In genomic region chr10:17356041-17356440, GRCm38 (mm10) we compare ENCODE assay signal across 11 mouse cellular contexts.
DNase-seq lines count a peak whose midpoint lies in the region; ATAC-seq and TF ChIP-seq lines count a peak whose summit lies in the region.
"Had no signal": no experiment of that assay in that cellular context is flagged by ENCODE, and none has a peak within 500 bp of the region (broad histone marks: within the 10 kb centered on the region; RNA-seq: fewer than 3 reads in every experiment).

No protein-coding gene starts in this region.

- H3K9me3 ChIP-seq in hindbrain, embryonic 10.5 days = no peaks in the 10 kb centered on the region
- no peaks in the 10 kb centered on the region for H3K9me3 ChIP-seq in hindbrain, embryonic 12.5 days (replicated peaks)
- no peaks in the 10 kb centered on the region for H3K9me3 ChIP-seq in midbrain, embryonic 10.5 days (replicated peaks)
- H3K9me3 ChIP-seq in midbrain, embryonic 15.5 days = no peaks in the 10 kb centered on the region
- H3K9me3 ChIP-seq in embryonic facial prominence, embryonic 11.5 days (replicated peaks; ENCODE audit: control insufficient read depth, low read length) = no peaks in the 10 kb centered on the region
- H3K9me3 ChIP-seq in midbrain, embryonic 16.5 days (replicated peaks; ENCODE audit: control insufficient read depth, low read length, poor library complexity, severe bottlenecking) = no peaks in the 10 kb centered on the region

- intact Hi-C loops in left cerebral cortex, postnatal 10 days (cut with DNase I) = no loop called here

- H3K27me3 ChIP-seq in hindbrain, embryonic 10.5 days (ENCODE audit: insufficient read depth, poor library complexity, severe bottlenecking) = no peaks in the 10 kb centered on the region
- no peaks in the 10 kb centered on the region for H3K27me3 ChIP-seq in hindbrain, embryonic 12.5 days
- H3K27me3 ChIP-seq in midbrain, embryonic 10.5 days (ENCODE audit: low read depth, poor library complexity, severe bottlenecking) = no peaks in the 10 kb centered on the region
- no peaks in the 10 kb centered on the region for H3K27me3 ChIP-seq in midbrain, embryonic 15.5 days (replicated peaks)
- no peaks in the 10 kb centered on the region for H3K27me3 ChIP-seq in embryonic facial prominence, embryonic 11.5 days (ENCODE audit: control insufficient read depth, insufficient read depth, low read length)
- H3K27me3 ChIP-seq in midbrain, embryonic 16.5 days (ENCODE audit: control insufficient read depth, insufficient read depth, low read depth, low read length) = no peaks in the 10 kb centered on the region
- H3K27me3 ChIP-seq in thymus, adult 2 months (ENCODE audit: control insufficient read depth, insufficient read depth, low read length) = no peaks in the 10 kb centered on the region

- 33% methylated on average over 3 of the region's 3 CpGs for WGBS in hindbrain, embryonic 10.5 days
- WGBS in hindbrain, embryonic 12.5 days = 30% methylated on average over 3 of the region's 3 CpGs
- 38% methylated on average over 3 of the region's 3 CpGs for WGBS in midbrain, embryonic 10.5 days
- WGBS in midbrain, embryonic 15.5 days = 22% methylated on average over 3 of the region's 3 CpGs
- 13% methylated on average over 3 of the region's 3 CpGs for WGBS in embryonic facial prominence, embryonic 11.5 days
- WGBS in midbrain, embryonic 16.5 days = 23% methylated on average over 3 of the region's 3 CpGs
- WGBS in thymus, adult 2 months = 82% methylated on average over 3 of the region's 3 CpGs

- TF ChIP-seq POLR2A in thymus, adult 2 months (IDR thresholded peaks at IDR 0.05; ENCODE audit: control insufficient read depth, extremely low read depth, insufficient read depth, low read length, poor library complexity) = no peak

- H3K4me1 ChIP-seq in hindbrain, embryonic 10.5 days (replicated peaks) = peaks cover 31% of the 10 kb centered on the region
- H3K4me1 ChIP-seq in hindbrain, embryonic 12.5 days = peaks cover 5% of the 10 kb centered on the region
- peaks cover 36% of the 10 kb centered on the region for H3K4me1 ChIP-seq in midbrain, embryonic 10.5 days
- 0 out of 2 replicates have a peak, but pooled peaks cover 8% of the 10 kb centered on the region for H3K4me1 ChIP-seq in midbrain, embryonic 15.5 days
- H3K4me1 ChIP-seq in embryonic facial prominence, embryonic 11.5 days (ENCODE audit: control insufficient read depth, insufficient read depth, low read length) = 0 out of 2 replicates have a peak, but pooled peaks cover 2% of the 10 kb centered on the region
- H3K4me1 ChIP-seq in midbrain, embryonic 16.5 days (ENCODE audit: control insufficient read depth, insufficient read depth, low read length) = peaks cover 4% of the 10 kb centered on the region; the same call in 1 of the 2 replicates
- no peaks in the 10 kb centered on the region for H3K4me1 ChIP-seq in thymus, adult 2 months (replicated peaks; ENCODE audit: control insufficient read depth, insufficient read depth, low read length)

- no peak for DNase-seq in hindbrain, embryonic 10.5 days (ENCODE audit: low spot score)
- DNase-seq in midbrain, embryonic 10.5 days (ENCODE audit: low spot score) = no peak
- DNase-seq in embryonic facial prominence, embryonic 11.5 days (ENCODE audit: low spot score) = peak; percentile 71
- DNase-seq in thymus, adult 2 months = no peak
- no peak for DNase-seq in left cerebral cortex, postnatal 10 days (ENCODE audit: extremely low spot score in 1 of 2, low spot score in 2 of 2)
- DNase-seq: cerebellum, postnatal 14 days; gastrocnemius, postnatal 36 days; thymus, postnatal 14 days had no signal

- TF ChIP-seq CTCF in thymus, adult 2 months (IDR thresholded peaks at IDR 0.05; ENCODE audit: borderline replicate concordance, control insufficient read depth, extremely low read depth, insufficient read depth, low read length, poor library complexity) = no peak

- no peak overlapping the region for H3K4me3 ChIP-seq in hindbrain, embryonic 10.5 days
- no peak overlapping the region for H3K4me3 ChIP-seq in hindbrain, embryonic 12.5 days
- H3K4me3 ChIP-seq in midbrain, embryonic 10.5 days = no peak overlapping the region
- no peak overlapping the region for H3K4me3 ChIP-seq in midbrain, embryonic 15.5 days
- H3K4me3 ChIP-seq in embryonic facial prominence, embryonic 11.5 days (ENCODE audit: low read depth, low read length) = no peak overlapping the region
- H3K4me3 ChIP-seq in midbrain, embryonic 16.5 days (ENCODE audit: low read depth, low read length) = no peak overlapping the region
- no peak overlapping the region for H3K4me3 ChIP-seq in thymus, adult 2 months (ENCODE audit: control insufficient read depth, insufficient read depth, low read length)

- H3K4me2 ChIP-seq in hindbrain, embryonic 12.5 days (replicated peaks) = no peak overlapping the region
- H3K4me2 ChIP-seq in midbrain, embryonic 15.5 days = no peak overlapping the region
- no peak overlapping the region for H3K4me2 ChIP-seq in embryonic facial prominence, embryonic 11.5 days (ENCODE audit: low read depth, low read length)
- H3K4me2 ChIP-seq in midbrain, embryonic 16.5 days (ENCODE audit: low read length) = no peak overlapping the region

- no peak overlapping the region for H3K9ac ChIP-seq in hindbrain, embryonic 12.5 days
- H3K9ac ChIP-seq in midbrain, embryonic 15.5 days = no peak overlapping the region
- no peak overlapping the region for H3K9ac ChIP-seq in embryonic facial prominence, embryonic 11.5 days (replicated peaks; ENCODE audit: low read length)
- no peak overlapping the region for H3K9ac ChIP-seq in midbrain, embryonic 16.5 days (ENCODE audit: low read depth, low read length)

- no peak for ATAC-seq in hindbrain, embryonic 12.5 days (ENCODE audit: low FRiP score)
- no peak; the same call in 1 of the 2 replicates for ATAC-seq in midbrain, embryonic 15.5 days (replicated peaks)
- ATAC-seq in embryonic facial prominence, embryonic 11.5 days (replicated peaks; ENCODE audit: insufficient number of reproducible peaks, low FRiP score, low TSS enrichment, low read depth) = no peak
- ATAC-seq in midbrain, embryonic 16.5 days = peak; percentile 72

- H3K36me3 ChIP-seq in hindbrain, embryonic 10.5 days = no peaks in the 10 kb centered on the region
- H3K36me3 ChIP-seq in hindbrain, embryonic 12.5 days = no peaks in the 10 kb centered on the region
- H3K36me3 ChIP-seq in midbrain, embryonic 10.5 days = no peaks in the 10 kb centered on the region
- H3K36me3 ChIP-seq in midbrain, embryonic 15.5 days (replicated peaks) = no peaks in the 10 kb centered on the region
- no peaks in the 10 kb centered on the region for H3K36me3 ChIP-seq in embryonic facial prominence, embryonic 11.5 days (replicated peaks; ENCODE audit: control insufficient read depth, insufficient read depth, low read depth, low read length)
- H3K36me3 ChIP-seq in midbrain, embryonic 16.5 days (ENCODE audit: control insufficient read depth, insufficient read depth, low read length) = no peaks in the 10 kb centered on the region
- H3K36me3 ChIP-seq in thymus, adult 2 months (ENCODE audit: control insufficient read depth, insufficient read depth, low read length) = no peaks in the 10 kb centered on the region

- H3K27ac ChIP-seq in hindbrain, embryonic 10.5 days = peak overlapping the region; percentile 40
- no peak overlapping the region for H3K27ac ChIP-seq in hindbrain, embryonic 12.5 days
- H3K27ac ChIP-seq in midbrain, embryonic 10.5 days (replicated peaks) = peak overlapping the region; percentile 52; the same call in 1 of the 2 replicates
- H3K27ac ChIP-seq in midbrain, embryonic 15.5 days = no peak overlapping the region; the same call in 1 of the 2 replicates
- H3K27ac ChIP-seq in embryonic facial prominence, embryonic 11.5 days (replicated peaks; ENCODE audit: low read depth, low read length) = no peak overlapping the region
- H3K27ac ChIP-seq in midbrain, embryonic 16.5 days (ENCODE audit: low read length) = peak overlapping the region; percentile 18; the same call in 1 of the 2 replicates
- H3K27ac ChIP-seq in thymus, adult 2 months (ENCODE audit: control insufficient read depth, insufficient read depth, low read length) = no peak overlapping the region

Comparison
In these comparisons a context has a peak if more than half of its experiments do, and no peak if none do; other contexts are left out.
1. H3K27ac ChIP-seq: peak in hindbrain, embryonic 10.5 days (single experiment), midbrain, embryonic 10.5 days (single experiment) and midbrain, embryonic 16.5 days (single experiment); none in hindbrain, embryonic 12.5 days (single experiment), midbrain, embryonic 15.5 days (single experiment), embryonic facial prominence, embryonic 11.5 days (single experiment) and thymus, adult 2 months (single experiment).